Mouse (Mus musculus) kidney, postnatal 4 days (tissue): ENCODE results near the gene Ubac1.
A peak's percentile ranks its signal among the peaks of the same experiment; 100 is the strongest.

ENCODE experiments used
- DNase-seq, 2 experiments: peaks; one replicate each; pipeline ENCODE4 v3.0.0; 2021; ENCODE audit warnings: mixed read lengths in 2 of 2

Ubac1 gene

DNA sequence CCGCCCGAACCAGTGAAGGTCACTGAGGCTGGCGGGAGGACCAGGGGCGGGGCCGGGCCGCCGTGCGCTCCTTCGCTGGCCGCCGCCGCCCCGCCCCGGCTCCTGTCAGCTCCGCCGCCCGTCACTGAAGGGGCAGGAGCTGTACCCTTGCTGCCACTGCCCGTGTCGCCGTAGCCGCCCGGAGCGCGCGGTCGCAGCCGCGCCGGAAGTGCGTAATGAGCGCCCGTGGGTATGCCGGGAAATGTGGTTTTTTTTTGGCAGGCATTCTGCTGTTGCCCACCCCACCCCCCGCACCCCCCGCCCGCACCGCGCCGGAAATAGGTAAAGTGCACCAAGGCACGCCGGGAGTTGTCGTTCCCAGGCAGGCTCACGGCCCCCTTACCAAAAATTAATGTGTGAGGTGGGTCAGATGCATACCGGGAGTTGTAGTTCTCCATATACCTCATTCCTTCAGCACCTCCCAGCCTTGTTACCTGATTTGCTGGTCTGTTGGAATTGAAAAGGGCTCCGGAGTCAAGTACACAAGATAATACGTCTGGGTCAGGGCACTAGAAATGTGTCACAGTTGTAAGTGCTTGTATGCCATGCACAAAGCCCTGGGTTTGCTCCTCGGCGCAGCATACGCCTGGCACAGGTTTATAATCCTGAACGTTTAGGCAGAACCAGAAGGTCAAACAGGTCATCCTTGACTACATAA, at the start of gene Ubac1:
Ubac1 (minus strand) TSS at position 187 of the 697 bp plus-strand sequence.
- DNase-seq: peak; percentile 89 to 94

DNA sequence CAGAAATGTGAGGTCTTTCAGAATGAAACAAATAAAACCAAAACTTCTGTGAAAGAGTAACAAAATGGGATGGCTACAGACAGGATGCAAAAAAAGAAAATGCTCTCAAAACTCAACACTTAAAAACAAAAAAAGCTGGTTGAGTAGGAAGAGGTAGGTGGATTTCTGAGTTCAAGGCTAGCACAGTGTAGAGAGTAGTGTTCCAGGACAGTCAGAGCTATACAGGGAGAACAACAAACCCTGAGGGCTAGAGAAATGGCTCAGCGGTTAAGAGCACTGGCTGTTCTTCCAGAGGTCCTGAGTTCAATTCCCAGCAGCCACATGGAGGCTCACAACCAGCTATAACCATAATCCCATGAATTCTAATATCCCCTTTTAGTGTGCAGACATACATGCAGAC, 47.0 kb upstream of the Ubac1 start:
- DNase-seq: no peak

DNA sequence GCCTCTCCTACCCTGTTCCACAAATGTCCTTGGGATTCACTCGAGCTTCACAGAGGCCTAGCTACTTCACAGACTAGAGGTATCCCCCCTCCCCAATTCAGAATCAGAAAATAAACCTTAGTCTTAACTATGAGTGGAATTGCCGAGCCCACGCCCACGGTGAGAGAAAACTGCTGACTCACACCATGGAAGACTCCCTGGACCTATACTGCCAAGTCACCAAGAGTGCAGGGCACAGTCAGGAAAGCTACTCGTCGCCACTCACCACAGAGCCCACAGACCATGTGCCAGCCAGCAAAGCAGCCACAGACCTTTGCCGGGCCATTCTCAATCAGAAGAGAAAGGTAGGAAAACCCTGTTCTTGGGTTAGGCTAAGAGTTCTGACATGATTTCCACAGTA, 46.6 kb upstream of the Ubac1 start:
- no peak for DNase-seq

DNA sequence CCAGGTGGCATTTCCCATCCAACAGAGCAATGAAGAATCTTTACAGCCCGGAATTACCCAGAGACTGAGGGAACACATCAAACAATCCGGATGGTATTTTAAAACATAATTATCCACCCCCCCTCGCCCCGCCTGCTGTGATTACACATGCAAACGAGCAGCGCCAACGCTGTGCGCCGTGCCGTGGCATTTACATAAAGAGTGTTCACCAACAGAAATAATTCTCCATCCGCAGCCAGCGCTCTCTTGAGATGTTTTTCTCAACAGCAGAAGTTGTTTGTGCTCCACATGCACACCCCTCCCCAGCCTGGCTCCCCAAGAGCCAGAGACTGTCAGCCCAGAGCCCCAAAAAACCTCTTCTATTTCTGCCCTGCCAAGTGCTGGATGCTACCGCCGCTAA, 45.0 kb upstream of the Ubac1 start:
- DNase-seq: no peak

DNA sequence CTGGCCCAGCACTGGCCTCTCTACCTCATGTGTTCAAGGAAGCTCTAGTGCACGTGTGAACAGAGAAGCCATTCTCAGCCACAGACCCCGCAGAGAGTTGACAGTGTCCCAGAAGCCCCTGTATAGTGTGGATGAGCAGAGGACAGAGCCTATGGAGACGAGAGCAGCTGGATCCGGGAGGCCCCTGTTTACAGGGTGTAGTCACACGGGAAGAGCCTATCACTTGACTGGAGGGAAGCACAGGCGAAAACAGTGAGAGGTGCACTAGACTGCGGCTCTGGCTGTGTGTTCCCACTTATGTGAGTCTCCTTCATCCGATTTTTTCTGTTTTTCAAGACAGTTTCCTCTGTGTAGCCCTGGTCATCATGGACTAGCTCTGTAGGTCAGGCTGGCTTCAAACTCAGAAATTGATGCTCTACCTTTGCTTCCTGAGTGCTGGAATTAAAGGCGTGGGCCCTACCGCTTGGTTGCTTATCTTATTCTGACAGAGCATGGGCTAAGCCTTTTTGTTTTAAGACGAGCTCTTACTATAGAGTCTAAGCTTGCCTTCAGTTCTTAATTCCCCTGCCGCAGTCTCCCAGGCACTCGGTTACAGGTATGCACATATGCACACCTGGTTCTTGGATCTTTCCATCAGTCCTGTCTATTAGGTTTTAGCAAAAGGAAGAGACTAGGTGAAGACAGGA, 41.3 kb upstream of the Ubac1 start:
- no peak for DNase-seq

DNA sequence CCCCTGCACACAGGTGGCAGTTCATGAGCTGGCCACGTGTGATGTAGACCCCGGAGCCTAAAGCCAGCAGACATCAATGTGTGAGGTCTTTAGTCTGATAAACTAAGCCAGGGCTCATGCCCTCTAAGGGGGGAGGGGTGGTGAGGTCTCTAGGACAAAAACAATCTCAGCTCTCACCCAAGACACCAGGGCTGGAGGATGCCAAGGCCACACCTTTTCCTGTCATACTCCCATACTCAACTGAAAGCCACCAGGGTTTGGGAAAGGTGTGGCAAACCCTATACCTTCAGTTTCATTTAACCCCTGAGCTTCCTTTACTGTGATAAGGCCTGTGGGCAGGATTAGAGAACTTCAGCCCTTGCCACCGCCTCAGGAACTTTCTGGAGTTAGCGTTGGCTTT, 40.7 kb upstream of the Ubac1 start:
- no peak for DNase-seq

DNA sequence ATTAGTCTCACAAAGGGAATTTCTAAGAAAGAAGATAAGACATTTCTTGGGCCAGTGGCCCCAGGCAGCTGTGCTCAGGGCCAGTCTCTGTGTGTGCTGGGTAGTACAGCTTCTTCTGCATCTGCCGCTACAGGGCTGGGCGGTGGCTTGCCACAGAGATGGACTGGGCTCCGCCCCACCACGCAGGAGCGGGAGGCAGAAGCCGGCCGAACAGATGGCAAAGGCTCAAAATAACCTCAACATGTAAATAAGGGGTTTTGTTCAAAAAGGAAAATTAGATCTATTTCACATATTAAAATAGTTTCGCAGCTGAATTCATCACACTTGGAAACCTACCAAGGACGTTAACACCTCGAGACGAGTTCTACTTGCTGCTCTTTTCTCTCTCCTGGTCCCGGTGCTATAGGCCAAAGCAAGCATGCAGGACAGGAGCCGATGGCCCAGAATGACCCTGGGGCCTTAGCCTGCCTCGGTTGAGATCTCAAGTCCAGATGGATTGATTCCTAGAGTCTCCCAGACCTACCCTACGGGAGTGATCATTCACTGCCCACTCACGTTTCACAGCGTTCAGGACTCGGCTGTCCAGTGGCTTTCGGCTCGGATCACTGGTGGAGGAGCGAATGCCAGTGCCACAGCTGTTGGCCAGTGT, 39.6 kb upstream of the Ubac1 start:
- no peak for DNase-seq

DNA sequence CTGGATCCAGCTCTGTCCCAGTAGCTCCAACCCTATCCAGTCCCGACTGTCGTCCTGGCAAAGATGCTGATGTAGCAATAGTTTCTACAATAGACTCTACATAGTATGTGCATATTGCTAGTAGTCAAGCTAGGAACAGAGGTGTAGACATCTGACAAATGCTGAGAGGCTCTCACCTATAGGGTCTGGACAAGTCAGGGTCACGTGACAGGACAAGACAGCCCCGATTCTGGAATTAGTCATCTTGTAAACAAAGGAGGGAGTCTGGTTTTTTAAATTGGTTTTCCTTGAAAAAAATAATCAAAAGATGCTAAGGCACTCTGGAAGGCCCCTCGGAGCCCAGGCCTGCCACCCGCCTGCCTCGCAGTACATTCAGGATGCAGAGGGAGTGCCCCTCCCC, 35.5 kb upstream of the Ubac1 start:
- no peak for DNase-seq

DNA sequence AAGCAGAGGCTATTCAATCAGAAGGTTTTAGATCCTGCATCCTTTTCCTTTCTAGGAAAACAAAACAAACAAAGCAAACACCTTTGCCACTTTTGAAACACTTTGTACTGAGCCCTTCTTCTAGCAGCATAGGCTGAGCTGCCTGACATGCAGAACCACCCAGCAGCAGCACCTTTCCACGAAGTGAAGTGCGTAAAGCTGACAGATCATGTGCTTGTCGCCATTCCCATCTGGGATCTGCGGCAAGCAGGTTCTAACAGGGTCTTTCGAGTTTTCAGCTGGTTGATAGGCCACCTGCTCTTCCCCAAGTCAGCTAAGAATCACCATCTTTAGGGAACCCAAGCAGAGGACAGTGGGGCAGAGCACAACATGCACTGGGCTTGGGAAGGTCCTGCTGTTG, 34.7 kb upstream of the Ubac1 start:
- no peak for DNase-seq

DNA sequence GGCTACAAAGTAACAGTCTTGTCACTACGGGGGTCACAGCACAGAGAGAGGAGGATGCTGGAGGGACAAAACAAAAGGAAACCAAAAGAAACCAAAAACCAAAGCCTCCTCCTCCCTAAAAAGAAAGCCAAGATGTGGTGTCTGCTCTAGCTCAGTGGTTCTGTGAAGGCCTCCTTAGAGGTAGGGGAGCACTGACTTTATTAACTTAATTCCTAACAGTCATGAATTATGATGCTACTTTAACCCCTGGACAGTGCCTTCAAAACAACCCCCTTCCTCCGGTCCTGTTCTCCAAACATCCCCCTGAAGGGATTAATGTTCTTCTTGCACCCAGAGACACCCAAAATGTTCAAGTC, 34.2 kb upstream of the Ubac1 start:
- DNase-seq: no peak

DNA sequence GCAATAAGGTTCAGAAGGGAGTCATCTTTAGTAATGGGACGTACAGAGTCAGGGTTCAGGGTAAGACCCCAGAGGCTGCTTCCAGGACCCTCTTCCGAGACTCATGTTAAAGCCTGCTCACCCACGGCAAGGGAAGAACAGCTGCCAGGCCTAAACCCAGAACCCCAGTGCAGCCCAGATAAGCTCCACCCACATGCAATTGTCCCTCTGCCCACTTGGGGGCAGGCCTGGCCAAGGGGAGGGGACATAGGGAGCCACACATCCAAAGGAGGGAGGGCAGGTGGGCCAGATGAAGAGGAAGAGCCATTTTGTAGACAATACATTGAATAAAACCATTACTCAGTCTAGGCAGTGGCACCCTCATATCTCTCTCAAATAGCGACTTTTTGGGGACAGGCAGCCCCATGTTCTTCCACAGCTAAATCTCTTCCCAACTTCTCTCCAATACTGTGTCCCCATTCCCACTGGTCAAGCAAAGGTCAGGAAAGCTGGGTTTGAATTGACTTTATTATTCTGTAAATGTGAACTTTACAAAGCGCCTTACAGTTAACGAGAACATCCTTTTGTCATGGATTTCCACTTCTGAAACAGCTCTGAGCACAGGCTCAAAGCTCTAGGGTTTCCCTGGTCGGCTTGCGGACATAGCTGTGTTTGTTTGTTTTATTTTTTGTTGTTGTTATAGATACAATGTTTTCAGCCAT, 33.6 kb upstream of the Ubac1 start:
- peak; percentile 75 to 84 for DNase-seq

DNA sequence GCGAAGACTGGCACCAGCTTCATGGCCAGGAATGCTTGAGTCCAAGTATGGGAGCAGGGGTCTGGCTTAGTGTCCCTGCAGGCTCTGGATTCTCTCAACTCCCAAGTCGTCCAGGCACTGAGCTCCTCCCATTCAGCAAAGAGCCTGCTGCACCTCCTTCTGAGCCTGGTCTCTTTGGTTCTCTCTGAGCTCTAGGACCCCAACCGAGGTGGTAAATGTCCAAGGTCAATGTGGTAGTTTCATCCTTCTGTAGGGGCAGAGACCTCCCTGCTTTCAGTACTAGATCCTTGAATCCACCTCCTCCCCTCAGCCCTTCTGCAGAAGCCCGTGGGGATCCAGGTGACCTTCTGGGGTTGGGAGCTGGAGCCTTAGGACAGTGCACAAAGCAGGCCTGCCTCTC, 31.3 kb upstream of the Ubac1 start:
- no peak for DNase-seq

DNA sequence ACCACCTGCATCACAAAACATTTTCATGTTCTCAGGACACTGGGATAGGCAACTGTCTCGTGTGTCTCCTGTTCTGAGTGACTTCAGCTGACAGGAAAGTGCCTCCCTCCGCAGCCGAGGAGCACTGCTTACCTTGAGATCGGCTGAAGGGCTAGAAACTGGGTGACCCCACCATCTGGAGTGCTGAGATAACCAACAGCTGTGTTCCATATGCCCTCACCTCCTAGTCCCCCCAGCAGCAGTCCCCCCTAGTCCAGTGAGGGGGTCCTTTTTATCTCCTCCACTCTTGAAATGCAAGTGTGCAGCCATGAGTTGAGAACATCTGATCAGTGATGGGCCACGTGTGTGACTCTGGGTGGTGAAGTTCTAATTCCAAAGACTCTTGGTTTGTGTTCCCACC, 27.3 kb upstream of the Ubac1 start:
- no peak for DNase-seq

DNA sequence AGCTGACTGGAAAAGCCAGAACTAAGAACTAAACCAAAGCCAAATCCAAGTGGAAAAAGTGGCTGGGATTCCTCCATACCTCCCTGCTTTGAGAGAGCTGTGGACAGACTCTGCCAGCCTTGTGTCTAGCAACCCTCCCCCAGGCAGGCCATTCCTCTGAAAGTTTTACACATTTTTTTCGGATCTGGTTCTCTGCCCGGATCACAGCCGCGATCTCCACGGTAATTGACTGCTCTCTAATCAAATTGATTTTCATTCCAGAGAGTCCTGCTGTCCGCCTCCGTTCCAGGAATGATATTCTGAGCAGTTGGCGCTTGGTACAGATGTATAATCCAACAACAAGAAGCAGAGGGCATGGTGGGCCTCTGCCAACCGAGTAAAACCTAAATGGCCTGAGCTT, 22.7 kb upstream of the Ubac1 start:
- DNase-seq: no peak

DNA sequence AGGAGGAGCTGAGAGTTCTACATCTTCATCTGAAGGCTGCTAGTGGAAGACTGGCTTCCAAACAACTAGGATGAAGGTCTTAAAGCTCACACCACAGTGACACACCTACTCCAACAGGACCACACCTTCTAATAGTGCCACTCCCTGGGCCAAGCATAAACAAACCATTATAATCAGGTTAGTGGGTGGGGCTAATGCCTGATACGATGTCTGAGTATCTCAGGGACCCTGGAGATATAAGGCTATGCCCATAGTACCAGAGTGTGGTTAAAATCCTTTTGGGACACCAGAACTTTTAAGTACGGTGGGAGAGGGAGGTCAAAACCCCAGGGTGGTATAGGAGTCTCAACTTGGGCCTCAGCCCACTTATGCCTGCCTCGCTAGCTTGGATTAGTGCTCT, 21.1 kb upstream of the Ubac1 start:
- no peak for DNase-seq

DNA sequence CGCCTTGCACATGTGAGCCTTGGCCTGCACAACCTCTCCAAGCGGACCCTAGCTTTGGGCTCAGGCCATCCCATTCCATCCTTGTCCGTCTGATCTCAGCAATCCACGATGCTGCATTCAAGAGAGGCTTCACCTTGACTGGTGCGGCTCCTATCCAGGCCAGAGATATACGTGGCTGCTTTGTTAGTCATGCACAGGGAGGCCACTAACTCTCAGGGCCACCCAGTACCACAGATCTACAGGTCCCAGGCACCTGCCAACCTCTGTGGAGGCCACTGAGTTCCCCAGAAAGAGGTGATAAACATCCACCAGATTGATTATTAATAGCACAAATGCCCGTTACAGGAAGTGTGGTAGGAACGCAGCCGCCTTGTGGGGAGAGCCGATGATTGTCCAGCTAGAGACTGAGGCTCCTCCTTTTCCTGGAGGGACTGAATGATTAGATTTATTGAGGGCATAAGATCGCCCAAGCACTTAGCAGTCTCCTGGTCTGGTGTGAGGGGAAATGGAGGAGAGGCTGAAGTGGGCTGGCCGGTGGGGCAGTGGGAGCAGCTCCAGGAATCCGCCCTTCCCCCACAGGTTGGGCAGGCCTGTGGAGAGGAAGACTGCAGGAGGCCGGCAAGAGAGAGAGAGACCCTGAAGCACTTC, 19.7 kb upstream of the Ubac1 start:
- DNase-seq: peak; percentile 69 to 80

DNA sequence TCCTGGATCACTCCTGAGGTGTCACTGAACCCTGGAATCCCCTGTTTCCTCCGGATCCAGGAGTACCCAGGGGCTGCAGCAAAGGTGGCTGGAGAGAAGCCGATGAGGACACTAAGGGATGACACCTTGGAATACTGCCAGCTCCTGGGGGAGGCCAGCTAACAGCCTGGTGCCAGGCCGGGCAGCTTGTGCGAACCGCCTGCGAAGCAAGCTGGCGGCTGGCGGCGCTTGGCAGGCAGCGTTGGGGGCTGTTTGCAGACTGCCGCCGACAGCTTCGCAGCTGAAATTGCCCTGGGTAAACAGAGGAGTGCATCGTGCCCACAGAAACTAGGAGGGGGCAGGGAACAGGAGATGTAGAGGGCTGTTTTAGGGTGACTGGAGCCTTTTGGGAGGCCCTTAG, 18.4 kb upstream of the Ubac1 start:
- DNase-seq: peak; percentile 49 to 69

DNA sequence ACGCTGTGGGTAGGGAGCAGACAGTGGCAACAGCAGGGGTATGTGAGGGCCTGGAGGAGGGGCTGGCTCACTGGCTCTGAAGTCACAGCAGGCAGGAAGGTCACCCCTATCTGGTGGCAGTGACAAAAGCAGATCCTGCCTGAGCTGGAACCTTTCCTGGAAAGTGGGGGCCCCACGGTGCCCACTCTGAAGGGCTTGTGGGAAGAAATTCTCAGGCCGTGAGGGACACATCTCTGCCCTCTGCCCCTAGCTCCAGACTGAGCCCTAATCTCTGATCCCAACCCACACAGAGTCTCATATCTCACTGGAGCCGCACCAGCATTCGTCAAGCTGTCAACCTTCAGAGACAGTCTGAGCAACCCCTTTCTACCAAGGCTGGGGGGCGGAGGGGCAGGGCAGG, 15.8 kb upstream of the Ubac1 start:
- no peak for DNase-seq

DNA sequence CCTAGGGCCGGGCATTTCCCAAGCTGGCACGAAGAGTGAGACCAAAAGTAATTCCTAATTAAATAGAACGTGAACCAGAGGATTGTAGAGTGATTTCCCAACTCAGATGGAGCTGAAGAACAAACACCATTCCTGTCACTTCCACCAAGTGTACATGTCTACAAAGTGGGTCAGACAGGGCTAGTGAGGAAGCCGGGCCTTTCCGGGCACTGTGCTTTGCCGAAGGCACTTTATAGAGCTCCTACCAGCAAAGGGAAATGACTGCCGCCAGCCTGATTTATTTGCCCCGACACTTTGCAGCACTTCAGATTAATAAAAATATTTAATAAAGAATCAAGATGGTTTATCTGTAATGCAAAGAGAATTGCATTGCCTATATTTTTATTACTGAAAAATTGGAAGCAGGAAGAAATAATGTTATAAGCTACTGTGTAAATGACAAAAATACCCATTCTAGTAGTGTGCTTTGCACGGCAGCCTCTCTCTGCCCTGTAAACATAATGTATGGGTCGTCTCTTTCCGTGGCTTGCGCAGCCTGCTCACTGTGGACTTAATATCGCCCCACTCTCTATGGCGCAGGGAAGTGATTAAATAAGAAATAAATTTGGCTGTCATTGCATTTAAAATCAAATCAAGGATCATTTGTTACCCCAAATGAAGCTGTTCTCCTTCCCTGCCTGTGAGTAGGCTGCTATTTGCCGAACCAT, 12.9 kb upstream of the Ubac1 start:
- peak in 1 of 2 experiments; percentile 33 for DNase-seq

DNA sequence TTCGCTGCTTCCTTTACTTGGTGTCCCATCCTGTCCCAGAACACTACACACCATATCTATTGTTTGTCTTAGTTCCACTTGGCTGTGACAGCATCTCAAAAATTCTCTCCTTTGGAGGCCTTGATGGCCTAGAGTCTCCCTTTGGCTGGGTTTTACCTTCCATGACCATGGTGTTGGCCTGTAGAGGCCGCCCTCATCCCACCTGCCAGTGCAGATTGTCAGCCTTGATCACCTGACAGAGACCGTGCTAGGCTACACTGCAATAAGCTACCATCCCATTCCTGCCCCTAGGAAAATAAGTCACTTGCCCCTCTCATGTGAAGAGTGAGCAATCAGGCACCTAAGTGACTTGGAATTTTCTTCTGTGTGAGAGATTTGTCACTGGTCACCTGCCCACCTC, 8.7 kb upstream of the Ubac1 start:
- DNase-seq: peak; percentile 34 to 44

DNA sequence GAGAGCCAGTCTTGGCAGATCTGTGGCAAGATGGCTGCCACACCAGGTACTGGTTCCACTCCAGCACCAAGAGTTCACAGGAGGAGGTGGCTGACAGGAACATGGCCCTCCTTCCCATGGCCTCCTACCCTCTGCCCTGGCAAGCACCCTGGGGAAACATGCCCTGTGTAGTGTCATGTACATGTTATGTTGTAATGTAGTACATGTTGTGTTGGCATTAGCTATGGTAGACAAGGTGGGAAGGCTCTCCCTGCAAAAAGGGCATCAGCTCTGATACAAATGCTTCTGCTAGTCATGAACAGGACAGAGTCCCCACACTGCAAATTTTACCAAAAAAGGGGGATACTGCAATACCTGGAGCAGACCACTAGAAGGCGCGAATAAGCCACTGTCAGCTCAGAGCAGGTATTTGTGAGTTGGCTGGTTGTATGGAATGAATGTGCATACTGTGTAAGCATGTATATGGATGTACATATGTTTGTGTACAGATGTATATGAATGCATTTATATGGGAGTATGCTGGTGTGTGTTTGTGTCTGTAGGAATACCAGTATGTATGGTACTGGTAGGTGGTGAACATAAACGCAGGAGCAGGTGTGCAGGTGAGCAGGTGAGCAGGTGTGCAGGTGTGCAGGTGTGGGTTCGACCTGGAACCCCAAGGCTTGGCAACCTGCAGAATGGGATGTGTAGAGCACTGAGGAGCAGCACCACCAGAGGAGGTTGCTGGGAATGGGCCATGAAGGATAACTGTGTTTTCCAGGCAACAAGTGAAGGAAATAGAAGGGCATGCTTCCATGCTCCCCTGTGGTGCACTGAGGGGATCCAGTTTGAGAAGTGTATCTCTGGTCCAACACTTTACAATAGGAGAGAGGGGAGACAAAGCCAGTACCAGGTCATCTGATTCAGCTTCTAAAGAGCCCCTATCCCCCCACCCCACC, 2.9 kb upstream of the Ubac1 start:
- peak; percentile 46 to 60 for DNase-seq
